9 mouse cellular contexts compared by ENCODE assay signal in the genomic region with DNA sequence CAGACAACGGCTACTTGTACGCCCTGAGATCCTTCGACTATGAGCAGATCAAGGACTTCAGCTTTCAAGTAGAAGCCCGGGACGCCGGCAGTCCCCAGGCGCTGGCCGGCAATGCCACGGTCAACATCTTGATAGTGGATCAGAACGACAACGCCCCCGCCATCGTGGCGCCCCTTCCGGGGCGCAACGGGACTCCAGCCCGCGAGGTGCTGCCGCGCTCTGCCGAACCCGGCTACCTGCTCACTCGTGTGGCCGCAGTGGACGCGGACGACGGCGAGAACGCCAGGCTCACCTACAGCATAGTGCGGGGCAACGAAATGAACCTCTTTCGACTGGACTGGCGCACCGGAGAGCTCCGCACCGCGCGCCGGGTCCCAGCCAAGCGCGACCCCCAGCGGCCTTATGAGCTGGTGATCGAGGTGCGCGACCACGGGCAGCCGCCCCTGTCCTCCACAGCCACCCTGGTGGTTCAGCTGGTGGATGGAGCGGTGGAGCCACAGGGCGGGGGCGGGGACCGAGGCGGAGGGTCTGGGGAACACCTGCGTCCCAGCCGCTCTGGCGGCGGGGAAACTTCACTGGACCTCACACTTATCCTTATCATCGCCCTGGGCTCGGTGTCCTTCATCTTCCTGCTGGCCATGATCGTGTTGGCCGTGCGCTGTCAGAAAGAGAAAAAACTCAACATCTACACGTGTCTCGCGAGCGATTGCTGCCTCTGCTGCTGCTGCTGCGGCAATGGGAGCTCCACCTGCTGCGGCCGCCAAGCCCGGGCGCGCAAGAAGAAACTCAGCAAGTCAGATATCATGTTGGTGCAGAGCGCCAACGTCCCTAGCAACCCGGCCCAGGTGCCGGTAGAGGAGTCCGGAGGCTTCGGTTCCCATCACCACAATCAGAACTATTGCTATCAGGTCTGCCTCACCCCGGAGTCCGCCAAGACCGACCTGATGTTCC. TPM values are rescaled to one million over a fixed set of nuclear protein-coding genes. Genes with fewer than 3 reads are reported as not detected.
DNase-seq lines count a peak whose midpoint lies in the region; ATAC-seq and TF ChIP-seq lines count a peak whose summit lies in the region.
"Had no signal": no experiment of that assay in that cellular context is flagged by ENCODE, and none has a peak within 500 bp of the region (broad histone marks: within the 10 kb centered on the region; RNA-seq: fewer than 3 reads in every experiment).

No protein-coding gene starts in this region.

- peak overlapping the region; percentile 67 for H3K4me3 ChIP-seq in heart, embryonic 10.5 days
- H3K4me3 ChIP-seq in ES-Bruce4 (ENCODE audit: low read depth, low read length): peak overlapping the region; percentile 68
- peak overlapping the region; percentile 57 for H3K4me3 ChIP-seq in intestine, embryonic 14.5 days (ENCODE audit: low read depth, low read length)
- peak overlapping the region; percentile 6; the same call in 1 of the 2 replicates for H3K4me3 ChIP-seq in liver, embryonic 16.5 days (ENCODE audit: low read depth, low read length)

- no peak overlapping the region for H3K27ac ChIP-seq in heart, embryonic 10.5 days
- H3K27ac ChIP-seq in ES-Bruce4 (ENCODE audit: insufficient read depth, low read length): no peak overlapping the region
- H3K27ac ChIP-seq in intestine, embryonic 14.5 days (ENCODE audit: low read depth): no peak overlapping the region
- no peak overlapping the region for H3K27ac ChIP-seq in liver, embryonic 16.5 days (ENCODE audit: low read length)

- TF ChIP-seq POLR2A in ES-Bruce4 (IDR thresholded peaks at IDR 0.05; ENCODE audit: insufficient read depth, low read length): no peak

- no peak for DNase-seq in heart, embryonic 10.5 days (ENCODE audit: low spot score)
- DNase-seq in heart, postnatal 14 days: no peak
- DNase-seq in embryo, embryonic 9.5 days (ENCODE audit: extremely low spot score): peak; percentile 43
- peak; percentile 75 for DNase-seq in intestine, embryonic 14.5 days (ENCODE audit: low spot score)
- DNase-seq in right cerebral cortex, postnatal 25 days: peak; percentile 60
- no peak for DNase-seq in gastrocnemius, adult 8-10 months (ENCODE audit: low spot score in 2 of 2)

- H3K36me3 ChIP-seq in heart, embryonic 10.5 days: no peaks in the 10 kb centered on the region
- no peaks in the 10 kb centered on the region for H3K36me3 ChIP-seq in ES-Bruce4 (ENCODE audit: control insufficient read depth, insufficient read depth, low read length, poor library complexity, severe bottlenecking)
- H3K36me3 ChIP-seq in intestine, embryonic 14.5 days (ENCODE audit: control insufficient read depth, insufficient read depth, low read length): no peaks in the 10 kb centered on the region
- H3K36me3 ChIP-seq in liver, embryonic 16.5 days (ENCODE audit: control insufficient read depth, insufficient read depth): no peaks in the 10 kb centered on the region

- H3K27me3 ChIP-seq in heart, embryonic 10.5 days (ENCODE audit: insufficient read depth, poor library complexity, severe bottlenecking): peaks cover 43% of the 10 kb centered on the region
- H3K27me3 ChIP-seq in ES-Bruce4 (ENCODE audit: control insufficient read depth, insufficient read depth, low read length, poor library complexity, severe bottlenecking): peaks cover 26% of the 10 kb centered on the region
- H3K27me3 ChIP-seq in intestine, embryonic 14.5 days (replicated peaks; ENCODE audit: control insufficient read depth, insufficient read depth, low read length): peaks cover 50% of the 10 kb centered on the region
- H3K27me3 ChIP-seq in liver, embryonic 16.5 days (ENCODE audit: control insufficient read depth, insufficient read depth, low read depth, low read length): peaks cover 61% of the 10 kb centered on the region

- peaks cover 36% of the 10 kb centered on the region for H3K4me1 ChIP-seq in heart, embryonic 10.5 days
- H3K4me1 ChIP-seq in ES-Bruce4 (ENCODE audit: control insufficient read depth, insufficient read depth, low read length): no peaks in the 10 kb centered on the region
- peaks cover 24% of the 10 kb centered on the region for H3K4me1 ChIP-seq in intestine, embryonic 14.5 days (replicated peaks; ENCODE audit: control insufficient read depth, insufficient read depth, low read length)
- peaks cover 3% of the 10 kb centered on the region for H3K4me1 ChIP-seq in liver, embryonic 16.5 days (ENCODE audit: control insufficient read depth, low read depth, low read length)

- no peak overlapping the region for H3K9ac ChIP-seq in ES-Bruce4 (ENCODE audit: low read depth, poor library complexity, severe bottlenecking)
- H3K9ac ChIP-seq in intestine, embryonic 14.5 days (ENCODE audit: low read length): no peak overlapping the region
- no peak overlapping the region for H3K9ac ChIP-seq in liver, embryonic 16.5 days (ENCODE audit: low read depth, low read length)

- H3K4me2 ChIP-seq in intestine, embryonic 14.5 days (ENCODE audit: low read length): peak overlapping the region; percentile 64
- peak overlapping the region; percentile 20 for H3K4me2 ChIP-seq in liver, embryonic 16.5 days (ENCODE audit: low read depth, low read length)

- WGBS in heart, embryonic 10.5 days: under 1% methylated on average over 82 of the region's 82 CpGs
- under 1% methylated on average over 80 of the region's 82 CpGs for WGBS in intestine, embryonic 14.5 days
- under 1% methylated on average over 81 of the region's 82 CpGs for WGBS in liver, embryonic 16.5 days (ENCODE audit: insufficient replicate concordance)

- ATAC-seq in intestine, embryonic 14.5 days (replicated peaks; ENCODE audit: low FRiP score, low TSS enrichment, low read depth): no peak
- no peak for ATAC-seq in liver, embryonic 16.5 days (ENCODE audit: low read depth)

- TF ChIP-seq CTCF in ES-Bruce4 (IDR thresholded peaks at IDR 0.05; ENCODE audit: low read depth, low read length): no peak

- no peak for TF ChIP-seq EP300 in ES-Bruce4 (IDR thresholded peaks at IDR 0.05; ENCODE audit: insufficient read depth, low read depth, low read length)

- intact Hi-C loops in heart, postnatal 14 days (cut with DNase I): no loop called here

- H3K9me3 ChIP-seq in heart, embryonic 10.5 days: no peaks in the 10 kb centered on the region
- H3K9me3 ChIP-seq in ES-Bruce4 (replicated peaks; ENCODE audit: control insufficient read depth, insufficient read depth, low read length, poor library complexity, severe bottlenecking): no peaks in the 10 kb centered on the region
- H3K9me3 ChIP-seq in intestine, embryonic 14.5 days (ENCODE audit: control insufficient read depth, low read length): no peaks in the 10 kb centered on the region
- H3K9me3 ChIP-seq in liver, embryonic 16.5 days (replicated peaks; ENCODE audit: control insufficient read depth, low read length): no peaks in the 10 kb centered on the region

RNA-seq across cellular contexts. Expression of gene Pcdh10, which starts 2.9 kb away (rescaled TPM):
- polyA plus RNA-seq in heart, embryonic 10.5 days (2016; fragmentation: Nextera tagmentation; extraction: Ambion mirVana): 0.22 and 0.40 TPM in 2 replicates
- total RNA-seq in heart, postnatal 14 days (2021): under 1 TPM in 1 of 2 experiments, not detected in 1; 0.10 TPM
- 0.14 TPM in 1 of 2 replicates, not detected in the other for polyA plus RNA-seq in ES-Bruce4 (2011; ENCODE audit: insufficient read depth, insufficient read length, low read depth, missing spikeins)
- 0.62 and 0.84 TPM in 2 replicates for polyA plus RNA-seq in intestine, embryonic 14.5 days (2014; fragmentation: Nextera tagmentation; extraction: Ambion mirVana)
- polyA plus RNA-seq in liver, embryonic 16.5 days (2015; fragmentation: Nextera tagmentation; extraction: Ambion mirVana): not detected in 2 replicates
- under 1 TPM; 0.10 to 0.41 (median 0.34) TPM for total RNA-seq in gastrocnemius, adult 8-10 months (2022)
- total RNA-seq: MEL had no signal

Comparison
In these comparisons a context has a peak if more than half of its experiments do, and no peak if none do; other contexts are left out.
1. DNase-seq: peak in embryo, embryonic 9.5 days (single experiment), intestine, embryonic 14.5 days (single experiment) and right cerebral cortex, postnatal 25 days (single experiment); none in heart, embryonic 10.5 days (single experiment), heart, postnatal 14 days (0 of 2) and gastrocnemius, adult 8-10 months (0 of 2).
2. H3K4me3 ChIP-seq: peak in every context shown above with its lines; median percentile 68 in ES-Bruce4; 67 in heart, embryonic 10.5 days; 57 in intestine, embryonic 14.5 days; 6 in liver, embryonic 16.5 days.